Comparison of ENCODE assay signal across 9 mouse cellular contexts in genomic region chr12:111943421-111944064, GRCm38 (mm10). TPM values are rescaled to one million over a fixed set of nuclear protein-coding genes. Genes with fewer than 3 reads are reported as not detected.
DNase-seq lines count a peak whose midpoint lies in the region; ATAC-seq and TF ChIP-seq lines count a peak whose summit lies in the region.
"Had no signal": no experiment of that assay in that cellular context is flagged by ENCODE, and none has a peak within 500 bp of the region (broad histone marks: within the 10 kb centered on the region; RNA-seq: fewer than 3 reads in every experiment).

No protein-coding gene starts in this region.

- no peak for TF ChIP-seq POLR2A in testis, adult 2 months (IDR thresholded peaks at IDR 0.05; ENCODE audit: control insufficient read depth, low read depth, low read length)

- no peaks in the 10 kb centered on the region for H3K9me3 ChIP-seq in heart, embryonic 11.5 days (replicated peaks; ENCODE audit: control insufficient read depth, low read length)
- H3K9me3 ChIP-seq in liver, embryonic 12.5 days (replicated peaks), result no peaks in the 10 kb centered on the region

- H3K4me1 ChIP-seq in testis, adult 2 months (ENCODE audit: control insufficient read depth, insufficient read depth, low read length), result peaks cover 12% of the 10 kb centered on the region
- peaks cover 34% of the 10 kb centered on the region for H3K4me1 ChIP-seq in heart, embryonic 11.5 days (ENCODE audit: control insufficient read depth, insufficient read depth, low read length)
- peaks cover 56% of the 10 kb centered on the region for H3K4me1 ChIP-seq in liver, embryonic 12.5 days

- WGBS in heart, embryonic 11.5 days (ENCODE audit: insufficient replicate concordance), result 55% methylated on average over 10 of the region's 10 CpGs
- WGBS in liver, embryonic 12.5 days (ENCODE audit: insufficient replicate concordance), result 14% methylated on average over 10 of the region's 10 CpGs

- peak overlapping the region; percentile 20 for H3K4me3 ChIP-seq in testis, adult 2 months (ENCODE audit: control insufficient read depth, low read depth, low read length)
- H3K4me3 ChIP-seq in heart, embryonic 11.5 days (ENCODE audit: low read depth, low read length), result peak overlapping the region; percentile 21; the same call in 1 of the 2 replicates
- H3K4me3 ChIP-seq in liver, embryonic 12.5 days, result peak overlapping the region; percentile 57

- ATAC-seq in heart, embryonic 11.5 days (replicated peaks; ENCODE audit: insufficient number of reproducible peaks, low FRiP score, low TSS enrichment), result no peak
- peak; percentile 31 for ATAC-seq in liver, embryonic 12.5 days

- TF ChIP-seq CTCF in testis, adult 2 months (IDR thresholded peaks at IDR 0.05; ENCODE audit: control insufficient read depth, insufficient read depth, insufficient replicate concordance, low read depth, low read length), result no peak

- peak overlapping the region; percentile 2 for H3K9ac ChIP-seq in heart, embryonic 11.5 days (ENCODE audit: low read depth, low read length)
- peak overlapping the region; percentile 73 for H3K9ac ChIP-seq in liver, embryonic 12.5 days

- no peaks in the 10 kb centered on the region for H3K36me3 ChIP-seq in testis, adult 2 months (ENCODE audit: control insufficient read depth, insufficient read depth, low read length)
- H3K36me3 ChIP-seq in heart, embryonic 11.5 days (ENCODE audit: control insufficient read depth, insufficient read depth, low read length), result no peaks in the 10 kb centered on the region
- peaks cover 7% of the 10 kb centered on the region; the same call in 1 of the 2 replicates for H3K36me3 ChIP-seq in liver, embryonic 12.5 days

- H3K4me2 ChIP-seq in heart, embryonic 11.5 days, result peak overlapping the region; percentile 54
- peak overlapping the region; percentile 73 for H3K4me2 ChIP-seq in liver, embryonic 12.5 days

- no peaks in the 10 kb centered on the region for H3K27me3 ChIP-seq in testis, adult 2 months (ENCODE audit: control insufficient read depth, insufficient read depth, low read length)
- H3K27me3 ChIP-seq in heart, embryonic 11.5 days (ENCODE audit: control insufficient read depth, insufficient read depth, low read length), result no peaks in the 10 kb centered on the region
- no peaks in the 10 kb centered on the region for H3K27me3 ChIP-seq in liver, embryonic 12.5 days (replicated peaks)

- H3K27ac ChIP-seq in testis, adult 2 months (ENCODE audit: control insufficient read depth, insufficient read depth, low read depth, low read length), result peak overlapping the region; percentile 4; the same call in 1 of the 2 replicates
- H3K27ac ChIP-seq in heart, embryonic 11.5 days (ENCODE audit: low read depth, low read length), result peak overlapping the region; percentile 80
- peak overlapping the region; percentile 94 for H3K27ac ChIP-seq in liver, embryonic 12.5 days

- DNase-seq in testis, postnatal 10 days (ENCODE audit: low spot score), result no peak
- no peak for DNase-seq in right cerebral cortex, postnatal 14 days
- DNase-seq in T-cell, adult 2 months (ENCODE audit: low spot score), result no peak
- no peak for DNase-seq in layer of hippocampus, postnatal 10 days (ENCODE audit: low spot score in 2 of 2)
- DNase-seq: adrenal gland, adult 8-10 months; thymus, adult 18-20 months had no signal

RNA-seq across cellular contexts. Expression of gene Atp5mpl, which starts 23.2 kb away (rescaled TPM):
- 83.3 and 94.8 TPM in 2 replicates for polyA plus RNA-seq in testis, adult 2 months (2012; rRNA removed)
- polyA plus RNA-seq in heart, embryonic 11.5 days (2014; fragmentation: Nextera tagmentation; extraction: Ambion mirVana), result 1,282 and 1,314 TPM in 2 replicates
- polyA plus RNA-seq in liver, embryonic 12.5 days (2016; fragmentation: Nextera tagmentation; extraction: Ambion mirVana), result 593 and 604 TPM in 2 replicates
- 100 to 1,000 TPM; 458 to 498 TPM for total RNA-seq in layer of hippocampus, postnatal 10 days (2021)

RNA-seq across cellular contexts. Expression of gene Tdrd9, which starts 27.8 kb away (rescaled TPM):
- 48.9 and 54.7 TPM in 2 replicates for polyA plus RNA-seq in testis, adult 2 months (2012; rRNA removed)
- polyA plus RNA-seq in heart, embryonic 11.5 days (2014; fragmentation: Nextera tagmentation; extraction: Ambion mirVana), result 0.23 and 0.31 TPM in 2 replicates
- polyA plus RNA-seq in liver, embryonic 12.5 days (2016; fragmentation: Nextera tagmentation; extraction: Ambion mirVana), result 0.04 and 0.10 TPM in 2 replicates
- under 1 TPM; 0.33 to 0.41 TPM for total RNA-seq in layer of hippocampus, postnatal 10 days (2021)

RNA-seq across cellular contexts. Expression of gene Ppp1r13b, which starts 35.6 kb away (rescaled TPM):
- 17.1 and 19.1 TPM in 2 replicates for polyA plus RNA-seq in testis, adult 2 months (2012; rRNA removed)
- polyA plus RNA-seq in heart, embryonic 11.5 days (2014; fragmentation: Nextera tagmentation; extraction: Ambion mirVana), result 15.8 and 16.5 TPM in 2 replicates
- 7.3 and 8.1 TPM in 2 replicates for polyA plus RNA-seq in liver, embryonic 12.5 days (2016; fragmentation: Nextera tagmentation; extraction: Ambion mirVana)
- total RNA-seq in layer of hippocampus, postnatal 10 days (2021), result 10 to 100 TPM; 66.3 to 69.1 TPM

RNA-seq across cellular contexts. Expression of gene Rd3l, which starts 37.6 kb away (rescaled TPM):
- polyA plus RNA-seq in testis, adult 2 months (2012; rRNA removed), result not detected in 2 replicates
- 1.2 and 1.5 TPM in 2 replicates for polyA plus RNA-seq in heart, embryonic 11.5 days (2014; fragmentation: Nextera tagmentation; extraction: Ambion mirVana)
- polyA plus RNA-seq in liver, embryonic 12.5 days (2016; fragmentation: Nextera tagmentation; extraction: Ambion mirVana), result not detected in 2 replicates
- not detected for total RNA-seq in layer of hippocampus, postnatal 10 days (2021)
- total RNA-seq: adrenal gland, adult 8-10 months had no signal

Comparison
In these comparisons a context has a peak if more than half of its experiments do, and no peak if none do; other contexts are left out.
1. H3K27ac ChIP-seq: peak in every context shown above with its lines; median percentile 94 in liver, embryonic 12.5 days; 80 in heart, embryonic 11.5 days; 4 in testis, adult 2 months.
2. RNA of gene Tdrd9, which starts 27.8 kb away (polyA plus RNA-seq): 48.9 to 54.7 TPM in testis, adult 2 months; 0.23 to 0.31 TPM in heart, embryonic 11.5 days and 0.04 to 0.10 TPM in liver, embryonic 12.5 days; every median in the first group is over 10 times any median in the second.
3. Peak in every context shown above with its lines, with median percentiles within 50 percentile points of each other: H3K4me3 ChIP-seq.